Mouse (Mus musculus): ENCODE measurements around the gene Fbxo24.

DNA sequence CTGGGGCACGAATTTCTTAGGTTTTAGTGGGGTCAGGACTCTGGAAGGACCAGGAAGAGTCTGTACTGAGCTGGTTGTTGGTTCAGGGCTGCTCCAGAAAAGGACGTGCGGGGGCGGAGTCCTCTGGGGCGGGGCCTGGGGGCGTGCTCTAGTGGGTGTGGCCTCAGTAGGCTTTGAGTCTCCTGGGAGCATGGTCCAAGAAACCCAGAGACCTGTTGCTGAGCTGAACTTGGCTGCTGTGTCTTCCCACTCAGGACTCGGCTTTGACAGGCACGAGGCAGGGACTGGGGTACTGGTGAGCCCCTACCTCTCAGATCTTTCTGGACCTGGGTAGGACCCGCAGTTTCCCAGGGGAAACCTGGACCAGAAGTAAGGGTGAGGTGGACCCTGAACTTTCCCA lies 59.1 kb downstream of the Fbxo24 start, which contains the start of gene Tfr2:
- no peak for TF ChIP-seq CTCF (IDR thresholded peaks at IDR 0.05; ENCODE audit: low read depth)
- TF ChIP-seq EP300 (optimal IDR thresholded peaks at IDR 0.05): no peak

Data from stomach, postnatal 0 days (tissue).